Mouse (Mus musculus) hindbrain, embryonic 10.5 days (tissue): ENCODE results near the gene Dbh. TPM values are rescaled to one million over a fixed set of nuclear protein-coding genes. Genes with fewer than 3 reads are reported as not detected.

Source experiments
- DNase-seq: peaks from one replicate; pipeline ENCODE4 v3.0.0-alpha.2; 2017; ENCODE audit warnings: low spot score
- H3K27ac ChIP-seq: fragments of 300-500 bp; sonication (generic); 2 replicates; pipeline ENCODE4 v1.5.1; 2016; ENCODE audit warnings: mild to moderate bottlenecking, moderate library complexity
- H3K27me3 ChIP-seq: fragments of 300-500 bp; sonication (generic); 2 replicates; pipeline ENCODE4 v1.6.1; 2016; ENCODE audit warnings: mild to moderate bottlenecking; ENCODE audit not compliant: poor library complexity, insufficient read depth, severe bottlenecking
- H3K36me3 ChIP-seq: fragments of 300-500 bp; sonication (generic); 2 replicates; pipeline ENCODE4 v1.6.1; 2016; ENCODE audit warnings: mild to moderate bottlenecking, moderate library complexity
- H3K4me1 ChIP-seq: fragments of 300-500 bp; sonication (generic); replicated peaks from 2 replicates; pipeline ENCODE4 v1.6.1; 2016; ENCODE audit warnings: mild to moderate bottlenecking
- H3K4me3 ChIP-seq: fragments of 300-500 bp; sonication (generic); 2 replicates; pipeline ENCODE4 v1.5.1; 2016; ENCODE audit warnings: mild to moderate bottlenecking, moderate library complexity
- H3K9me3 ChIP-seq: fragments of 300-500 bp; sonication (generic); 2 replicates; pipeline ENCODE4 v1.6.1; 2016; ENCODE audit warnings: mild to moderate bottlenecking, moderate library complexity
- WGBS: fragments of 180-500 bp; shearing (Covaris S2); methylation state at CpG from one replicate; pipeline ENCODE4 v1.1.7; 2016; 5-methylcytosine and 5-hydroxymethylcytosine counted together
- polyA plus RNA-seq: library from polyadenylated mRNA; unstranded; fragments of >200 nt; fragmentation: Nextera tagmentation; extraction: Ambion mirVana; gene quantifications from 2 replicates; pipeline ENCODE4 v1.2.1, GENCODE M21; 2016

The Dbh gene
- polyA plus RNA-seq, 1 experiment from 2014 or later = 4.9 TPM

DNA sequence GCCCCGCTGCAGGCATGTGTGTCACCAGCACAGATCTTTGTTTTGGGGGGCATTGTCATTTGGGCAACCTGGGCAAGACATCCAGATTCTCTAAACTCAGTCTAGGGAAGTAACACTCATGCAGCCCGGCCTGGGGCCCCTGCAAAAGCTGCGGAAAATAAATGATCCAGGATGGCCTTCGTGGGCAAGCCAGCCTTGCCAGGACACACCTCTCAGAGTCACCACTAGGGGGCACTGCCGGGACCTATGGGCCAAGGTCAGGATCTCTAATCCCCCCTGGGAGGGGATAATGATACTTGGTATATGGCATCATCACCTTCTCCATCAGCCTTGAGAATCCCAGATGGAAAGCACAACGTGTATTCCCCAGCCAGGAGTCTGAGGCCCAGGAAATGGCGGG, 45.2 kb downstream of the Dbh start:
- H3K27ac ChIP-seq = no peak overlapping the region
- 62% methylated on average over 7 of the region's 7 CpGs for WGBS
- peak; percentile 40 for DNase-seq
- H3K4me3 ChIP-seq = no peak overlapping the region
- H3K4me1 ChIP-seq = peaks cover 20% of the 10 kb centered on the region
- no peaks in the 10 kb centered on the region for H3K9me3 ChIP-seq
- peaks cover 6% of the 10 kb centered on the region; the same call in 1 of the 2 replicates for H3K27me3 ChIP-seq
- no peaks in the 10 kb centered on the region for H3K36me3 ChIP-seq

DNA sequence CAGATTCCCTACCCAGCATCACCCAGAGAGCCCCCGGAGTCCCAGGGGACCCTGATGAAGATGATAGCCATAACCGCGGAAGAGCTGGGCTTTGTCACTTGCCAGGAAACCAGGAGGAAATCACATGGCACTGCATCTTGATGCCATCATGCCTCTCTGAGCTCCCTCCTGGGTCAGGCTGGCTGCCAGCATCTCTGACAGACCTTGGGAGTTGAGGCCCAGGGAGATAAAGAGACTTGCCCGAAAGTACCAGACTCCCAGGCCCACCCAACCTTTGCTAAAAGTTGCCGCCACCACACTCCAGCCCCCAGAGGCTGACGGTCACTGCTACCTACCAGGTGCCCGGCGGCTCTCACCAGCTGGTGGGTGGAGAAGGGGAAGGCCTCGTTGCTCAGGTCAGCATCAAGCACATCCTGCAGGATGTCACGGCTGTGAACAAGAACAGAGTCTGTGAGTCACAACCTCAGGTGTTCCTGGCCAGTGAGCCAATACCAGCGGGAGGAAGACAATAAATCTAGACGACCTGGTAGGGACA, 45.7 kb downstream of the Dbh start:
- no peaks in the 10 kb centered on the region for H3K9me3 ChIP-seq
- no peaks in the 10 kb centered on the region for H3K36me3 ChIP-seq
- H3K27ac ChIP-seq = 0 out of 2 replicates have a peak overlapping the region, but pooled peaks have one; percentile 1
- peaks cover 6% of the 10 kb centered on the region; the same call in 1 of the 2 replicates for H3K27me3 ChIP-seq
- H3K4me3 ChIP-seq = no peak overlapping the region
- no peak for DNase-seq
- H3K4me1 ChIP-seq = peaks cover 20% of the 10 kb centered on the region
- WGBS = 91% methylated on average over 12 of the region's 12 CpGs

DNA sequence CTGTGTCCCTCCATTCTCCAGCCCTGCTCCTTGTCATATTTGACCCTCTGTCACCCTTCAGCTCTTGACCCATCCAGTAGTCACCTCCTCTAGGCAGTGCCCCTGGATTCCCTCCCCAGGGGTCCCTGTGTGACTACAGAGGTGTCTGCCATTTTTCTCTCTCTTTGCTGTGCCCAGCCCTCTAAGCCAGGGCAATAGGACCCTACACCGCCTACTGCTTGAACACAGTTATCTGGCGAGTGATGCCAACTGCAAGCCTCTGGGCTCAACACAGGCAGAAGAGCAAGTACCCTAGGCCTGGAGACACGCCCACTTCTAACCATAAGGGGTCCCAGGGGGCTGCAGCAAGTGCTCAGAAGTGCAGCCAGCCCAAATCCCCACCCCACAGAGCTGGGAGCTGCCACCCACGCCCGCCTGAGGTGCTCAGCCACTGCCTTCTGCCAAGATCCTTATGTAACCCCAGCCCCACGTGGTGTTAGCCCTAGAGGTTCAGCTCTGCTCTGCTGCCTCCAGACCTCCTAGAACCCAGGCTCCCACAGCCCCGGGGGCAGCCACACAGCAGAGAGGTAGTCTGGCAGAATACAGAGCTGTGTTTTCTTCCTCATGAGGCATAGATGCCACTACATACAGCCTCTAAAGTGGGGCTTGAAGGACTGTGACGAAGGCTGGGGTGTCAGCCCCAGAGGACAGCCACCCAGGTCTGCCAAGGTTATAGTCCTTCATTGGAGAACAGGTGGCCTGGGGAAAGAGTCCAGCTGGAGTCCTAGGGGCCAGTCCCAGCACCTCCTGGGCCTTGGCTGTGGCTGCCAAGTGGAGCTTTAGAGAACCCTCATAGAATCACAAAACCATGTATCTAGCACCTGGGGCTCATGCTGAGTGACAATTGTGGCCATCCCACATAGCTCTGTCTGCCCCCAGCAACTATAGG, 47.2 kb downstream of the Dbh start:
- no peaks in the 10 kb centered on the region for H3K36me3 ChIP-seq
- 69% methylated on average over 8 of the region's 8 CpGs for WGBS

DNA sequence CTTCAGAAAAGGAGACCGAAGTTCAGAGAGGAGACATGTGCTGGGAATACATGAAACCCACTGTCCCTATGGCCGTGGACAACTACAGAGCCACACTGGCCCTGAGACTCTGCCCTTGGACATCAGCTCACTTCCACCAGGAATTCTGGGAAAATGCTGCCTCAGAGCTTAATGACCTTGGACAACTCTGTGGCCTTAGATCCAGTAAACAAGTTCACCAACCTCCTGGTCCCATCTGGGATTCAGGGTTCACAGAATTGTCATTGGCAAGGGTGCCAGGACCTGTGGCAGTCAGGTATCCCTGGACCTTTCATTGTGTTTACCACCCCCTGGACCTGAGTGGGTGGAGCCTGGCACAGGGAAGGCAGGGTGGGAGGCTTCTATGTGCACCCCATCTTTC, 50.5 kb downstream of the Dbh start:
- WGBS = 88% methylated on average over 2 of the region's 2 CpGs
- Histone ChIP-seq H3K27me3 (peaks cover 6% of the 10 kb centered on the region; the same call in 1 of the 2 replicates), H3K27ac (no peak overlapping the region), H3K9me3 (no peaks in the 10 kb centered on the region), H3K4me1 (no peaks in the 10 kb centered on the region), H3K36me3 (no peaks in the 10 kb centered on the region), H3K4me3 (no peak overlapping the region)
- no peak for DNase-seq

More for the DNA sequence above, 47.2 kb downstream of the Dbh start:
- no peak for DNase-seq
- peaks cover 17% of the 10 kb centered on the region for H3K4me1 ChIP-seq
- no peak overlapping the region for H3K4me3 ChIP-seq
- no peaks in the 10 kb centered on the region for H3K9me3 ChIP-seq
- 0 out of 2 replicates have a peak overlapping the region, but pooled peaks have one; percentile 3 for H3K27ac ChIP-seq
- peaks cover 6% of the 10 kb centered on the region; the same call in 1 of the 2 replicates for H3K27me3 ChIP-seq

DNA sequence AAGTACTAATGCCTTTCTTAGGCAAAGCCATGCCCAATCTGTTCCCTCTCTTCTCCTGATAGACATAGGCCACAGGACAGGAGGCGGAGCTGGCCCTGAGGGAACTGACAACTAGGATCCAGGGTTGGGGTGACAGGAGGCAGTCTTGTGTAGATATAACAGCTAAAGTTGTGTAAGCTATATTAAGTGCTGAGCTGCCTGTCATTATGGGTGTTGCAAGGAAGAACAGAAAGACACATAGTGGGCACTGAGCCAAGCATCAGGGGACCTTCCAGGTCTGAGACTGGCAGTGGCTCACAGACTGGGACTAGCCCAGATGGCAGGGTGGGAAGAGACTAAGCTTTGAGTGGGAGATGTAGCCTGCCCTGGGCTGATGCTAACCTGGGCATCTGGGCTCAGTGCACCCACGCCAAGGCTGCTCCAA, 53.1 kb downstream of the Dbh start:
- no peak overlapping the region for H3K27ac ChIP-seq
- no peaks in the 10 kb centered on the region; the same call in 1 of the 2 replicates for H3K4me1 ChIP-seq
- DNase-seq = no peak
- no peaks in the 10 kb centered on the region for H3K36me3 ChIP-seq
- H3K27me3 ChIP-seq = peaks cover 6% of the 10 kb centered on the region; the same call in 1 of the 2 replicates
- no peak overlapping the region for H3K4me3 ChIP-seq
- no peaks in the 10 kb centered on the region for H3K9me3 ChIP-seq
- 85% methylated on average over 2 of the region's 2 CpGs for WGBS

DNA sequence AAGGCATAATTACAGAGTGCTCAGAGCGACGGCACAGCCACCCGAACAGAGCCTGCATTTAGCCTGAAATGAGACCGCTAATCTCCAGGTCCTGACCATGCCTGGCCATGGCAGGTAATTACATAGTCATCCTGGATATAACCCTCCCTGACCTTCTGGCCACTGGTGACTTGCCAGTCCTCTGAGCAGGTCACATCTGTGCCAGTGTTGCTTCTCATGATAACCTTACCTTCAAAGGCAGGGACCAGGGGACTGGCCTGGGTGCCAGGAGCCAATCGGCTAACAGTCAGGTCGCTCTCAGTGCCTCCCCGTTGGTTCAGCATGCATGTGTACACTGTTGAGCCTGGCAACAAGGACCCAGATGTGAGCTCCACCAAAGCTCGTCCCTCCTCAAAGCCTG, 53.5 kb downstream of the Dbh start:
- 91% methylated on average over 8 of the region's 8 CpGs for WGBS
- no peak overlapping the region for H3K4me3 ChIP-seq
- H3K27ac ChIP-seq = no peak overlapping the region
- H3K9me3 ChIP-seq = no peaks in the 10 kb centered on the region
- no peaks in the 10 kb centered on the region; the same call in 1 of the 2 replicates for H3K4me1 ChIP-seq
- 0 out of 2 replicates have a peak, but pooled peaks cover 2% of the 10 kb centered on the region for H3K27me3 ChIP-seq
- DNase-seq = no peak
- H3K36me3 ChIP-seq = no peaks in the 10 kb centered on the region

DNA sequence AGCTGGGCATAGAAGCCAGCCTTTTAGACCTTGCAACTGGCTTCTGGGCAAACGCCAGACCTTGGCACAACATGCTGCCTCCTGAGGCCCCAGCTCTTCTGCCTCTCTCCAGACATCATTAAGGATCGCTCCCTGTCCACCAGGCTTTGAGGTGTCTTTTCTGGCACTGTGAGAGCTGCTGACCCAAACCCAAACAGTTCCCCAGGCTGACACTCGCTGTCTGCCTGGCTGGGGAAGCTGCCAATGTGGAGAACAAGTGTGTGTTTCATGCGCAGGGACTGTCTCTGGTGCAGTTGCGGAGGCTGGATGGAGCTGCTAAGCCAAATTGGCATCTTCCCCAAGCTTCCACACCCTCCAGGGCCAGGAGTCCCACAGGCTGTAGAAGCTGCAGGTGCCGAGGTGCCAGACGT, 58.0 kb downstream of the Dbh start:
- peaks cover 6% of the 10 kb centered on the region for H3K4me1 ChIP-seq
- no peak for DNase-seq
- peaks cover 3% of the 10 kb centered on the region; the same call in 1 of the 2 replicates for H3K27me3 ChIP-seq
- H3K27ac ChIP-seq = no peak overlapping the region
- WGBS = 89% methylated on average over 7 of the region's 7 CpGs
- no peak overlapping the region for H3K4me3 ChIP-seq
- H3K9me3 ChIP-seq = no peaks in the 10 kb centered on the region
- no peaks in the 10 kb centered on the region for H3K36me3 ChIP-seq

DNA sequence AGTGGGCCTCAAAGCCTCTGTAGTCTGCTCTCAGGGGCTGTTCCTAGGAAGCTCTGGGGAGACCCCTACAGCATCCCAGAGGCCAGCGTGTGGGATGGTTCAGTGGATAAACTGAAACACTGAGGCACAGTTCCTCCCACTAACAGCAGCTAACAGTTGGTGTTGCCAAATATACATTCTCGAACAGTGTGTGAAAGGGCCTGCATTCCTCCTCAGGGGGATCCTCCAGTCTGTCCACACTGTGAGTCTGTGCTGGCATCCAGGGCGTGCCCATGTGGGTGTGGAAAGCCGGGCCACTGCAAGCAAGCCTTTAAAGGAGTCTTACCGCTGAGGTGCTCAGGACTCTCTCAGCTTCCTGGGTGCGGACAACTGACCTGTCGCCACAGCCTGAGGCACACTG, 61.5 kb downstream of the Dbh start:
- peaks cover 3% of the 10 kb centered on the region; the same call in 1 of the 2 replicates for H3K27me3 ChIP-seq
- H3K27ac ChIP-seq = no peak overlapping the region
- no peak for DNase-seq
- H3K4me3 ChIP-seq = no peak overlapping the region
- no peaks in the 10 kb centered on the region for H3K36me3 ChIP-seq
- H3K9me3 ChIP-seq = no peaks in the 10 kb centered on the region
- H3K4me1 ChIP-seq = peaks cover 6% of the 10 kb centered on the region
- WGBS = 69% methylated on average over 7 of the region's 7 CpGs

DNA sequence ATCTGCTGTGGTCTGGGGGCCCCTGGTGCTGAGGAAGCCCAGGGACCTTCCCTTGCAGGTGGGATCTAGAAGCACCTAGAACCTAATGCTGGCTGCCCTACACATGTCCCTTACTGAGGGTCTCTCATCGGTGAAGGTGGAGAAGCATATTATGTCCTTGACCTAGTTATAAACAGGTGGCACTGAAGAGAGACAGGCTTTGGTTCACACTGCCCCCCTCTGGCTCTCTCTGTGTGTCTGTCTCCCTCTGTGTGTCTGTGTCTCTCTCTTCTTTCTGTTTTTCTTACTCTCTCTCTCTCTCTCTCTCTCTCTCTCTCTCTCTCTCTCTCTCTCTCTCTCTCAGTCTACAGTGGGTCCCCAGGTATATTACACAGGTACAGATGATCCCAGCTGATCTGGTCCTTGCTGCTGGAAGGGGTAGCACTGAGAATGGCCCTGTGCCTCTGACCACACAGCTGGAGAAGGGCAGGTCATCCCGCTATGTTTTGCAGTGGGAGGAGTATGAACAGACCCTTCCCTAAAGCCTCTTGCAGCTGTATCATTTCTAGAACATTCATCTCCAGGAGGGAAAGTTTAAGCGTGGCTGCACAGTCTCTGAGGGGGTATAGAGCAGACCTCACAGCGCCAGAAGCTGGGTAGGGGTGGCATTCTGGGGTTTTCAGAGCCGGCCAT, 63.9 kb downstream of the Dbh start:
- no peak overlapping the region for H3K27ac ChIP-seq

DNA sequence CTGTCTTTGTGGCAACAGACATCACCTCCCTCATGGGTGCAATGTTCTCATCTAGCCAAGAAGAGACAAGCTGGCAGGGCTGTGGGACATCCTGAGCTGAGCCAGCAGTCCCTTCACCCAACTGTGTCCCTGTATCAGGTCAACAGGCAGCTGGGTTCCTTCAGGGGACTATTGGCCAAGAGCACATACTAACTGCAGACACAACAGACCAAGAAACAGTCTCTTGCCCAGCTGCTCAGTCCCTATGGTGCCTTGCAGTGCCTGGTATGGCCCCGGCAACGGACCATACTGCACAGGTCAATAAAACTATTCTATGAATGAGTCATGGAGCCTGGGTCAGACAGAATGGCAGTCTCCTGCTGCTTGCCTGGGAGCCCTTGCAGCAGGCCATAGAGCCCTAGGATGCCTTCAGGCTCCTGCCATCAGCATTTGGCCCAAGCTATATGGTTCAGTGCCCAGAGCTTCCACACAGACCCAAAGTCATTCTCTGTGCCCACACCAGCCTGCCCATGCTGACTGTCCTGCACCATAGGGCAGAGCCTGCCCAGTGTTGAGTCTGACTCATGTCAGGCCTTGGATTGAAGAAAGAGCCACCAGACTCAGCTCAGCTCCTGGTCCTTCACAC, 64.6 kb downstream of the Dbh start:
- Histone ChIP-seq H3K27ac (no peak overlapping the region), H3K9me3 (no peaks in the 10 kb centered on the region), H3K4me3 (no peak overlapping the region), H3K4me1 (peaks cover 18% of the 10 kb centered on the region), H3K36me3 (no peaks in the 10 kb centered on the region), H3K27me3 (peaks cover 5% of the 10 kb centered on the region; the same call in 1 of the 2 replicates)
- WGBS = 89% methylated on average over 2 of the region's 2 CpGs
- no peak for DNase-seq

More for the DNA sequence above, 63.9 kb downstream of the Dbh start:
- peaks cover 5% of the 10 kb centered on the region; the same call in 1 of the 2 replicates for H3K27me3 ChIP-seq
- peaks cover 18% of the 10 kb centered on the region for H3K4me1 ChIP-seq
- H3K4me3 ChIP-seq = no peak overlapping the region
- no peaks in the 10 kb centered on the region for H3K9me3 ChIP-seq
- no peaks in the 10 kb centered on the region for H3K36me3 ChIP-seq
- 87% methylated on average over 5 of the region's 5 CpGs for WGBS
- DNase-seq = no peak

DNA sequence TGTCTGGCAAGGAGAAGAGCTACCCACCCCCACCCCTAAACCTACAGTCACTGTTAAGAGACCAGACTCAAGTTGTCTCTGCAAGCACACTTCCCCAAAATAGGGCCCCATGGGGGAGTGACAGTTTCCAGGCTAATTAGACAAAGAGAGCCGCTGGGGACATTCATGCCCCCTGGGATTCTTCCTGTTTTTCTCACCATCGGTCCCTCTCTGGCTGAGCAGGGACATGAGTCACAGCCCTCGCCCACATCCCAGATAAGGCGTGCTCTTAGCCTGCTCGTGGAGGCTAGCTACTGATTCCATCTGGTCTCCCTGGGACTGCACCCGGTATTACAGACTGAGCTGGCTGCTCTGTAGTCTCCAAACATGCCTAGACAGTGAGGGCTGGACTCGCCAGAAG, 67.3 kb downstream of the Dbh start:
- H3K27me3 ChIP-seq = peaks cover 2% of the 10 kb centered on the region; the same call in 1 of the 2 replicates
- no peaks in the 10 kb centered on the region for H3K36me3 ChIP-seq
- WGBS = 32% methylated on average over 7 of the region's 7 CpGs
- H3K9me3 ChIP-seq = no peaks in the 10 kb centered on the region
- no peak overlapping the region for H3K4me3 ChIP-seq
- peaks cover 11% of the 10 kb centered on the region for H3K4me1 ChIP-seq
- H3K27ac ChIP-seq = peak overlapping the region; percentile 2; the same call in 1 of the 2 replicates
- DNase-seq = no peak
